13 mouse cellular contexts compared by ENCODE assay signal in the genomic region with DNA sequence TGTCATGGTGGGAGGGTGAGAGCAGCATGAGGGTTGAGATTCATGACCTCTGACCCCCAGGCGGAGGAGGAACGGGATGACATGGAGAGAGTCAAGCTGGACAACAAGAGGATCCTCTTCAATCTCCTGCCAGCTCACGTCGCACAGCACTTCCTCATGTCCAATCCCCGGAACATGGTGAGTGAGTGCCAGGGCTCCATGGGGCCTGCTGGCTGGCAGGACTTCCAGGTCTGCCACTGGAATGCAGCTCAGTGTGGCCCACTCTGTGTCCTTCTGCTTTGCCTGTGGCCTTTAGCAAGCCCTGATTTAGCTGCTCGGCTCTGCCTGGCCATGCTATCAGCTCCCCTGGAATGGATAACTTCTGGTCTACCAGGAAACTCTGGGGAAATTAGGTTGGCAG. TPM values are rescaled to one million over a fixed set of nuclear protein-coding genes. Genes with fewer than 3 reads are reported as not detected.
A peak's percentile ranks its signal among the peaks of the same experiment; 100 is the strongest.
DNase-seq lines count a peak whose midpoint lies in the region; ATAC-seq lines count a peak whose summit lies in the region.
"Had no signal": no experiment of that assay in that cellular context is flagged by ENCODE, and none has a peak within 500 bp of the region (broad histone marks: within the 10 kb centered on the region; RNA-seq: fewer than 3 reads in every experiment).

No protein-coding gene starts in this region.

- 47% methylated on average over 6 of the region's 6 CpGs for WGBS in heart, embryonic 15.5 days
- 70% methylated on average over 6 of the region's 6 CpGs for WGBS in intestine, embryonic 16.5 days
- 52% methylated on average over 6 of the region's 6 CpGs for WGBS in stomach, embryonic 16.5 days

- H3K27me3 ChIP-seq in heart, embryonic 15.5 days, result no peaks in the 10 kb centered on the region
- H3K27me3 ChIP-seq in intestine, embryonic 16.5 days (replicated peaks; ENCODE audit: control insufficient read depth, insufficient read depth, low read length), result no peaks in the 10 kb centered on the region
- H3K27me3 ChIP-seq in stomach, embryonic 16.5 days (ENCODE audit: control insufficient read depth, insufficient read depth, low read length), result no peaks in the 10 kb centered on the region

- no peak overlapping the region for H3K9ac ChIP-seq in heart, embryonic 15.5 days
- no peak overlapping the region for H3K9ac ChIP-seq in intestine, embryonic 16.5 days (ENCODE audit: low read depth, low read length)
- H3K9ac ChIP-seq in stomach, embryonic 16.5 days (ENCODE audit: low read length), result peak overlapping the region; percentile 6; the same call in 1 of the 2 replicates

- H3K4me3 ChIP-seq in heart, embryonic 15.5 days, result no peak overlapping the region
- no peak overlapping the region for H3K4me3 ChIP-seq in intestine, embryonic 16.5 days (ENCODE audit: low read length)
- H3K4me3 ChIP-seq in stomach, embryonic 16.5 days (replicated peaks; ENCODE audit: low read length), result no peak overlapping the region

- H3K4me2 ChIP-seq in heart, embryonic 15.5 days, result no peak overlapping the region
- H3K4me2 ChIP-seq in intestine, embryonic 16.5 days (ENCODE audit: low read depth, low read length), result no peak overlapping the region
- no peak overlapping the region for H3K4me2 ChIP-seq in stomach, embryonic 16.5 days (ENCODE audit: low read depth, low read length)

- peaks cover 11% of the 10 kb centered on the region for H3K4me1 ChIP-seq in heart, embryonic 15.5 days (replicated peaks)
- peaks cover 12% of the 10 kb centered on the region for H3K4me1 ChIP-seq in intestine, embryonic 16.5 days (ENCODE audit: control insufficient read depth, insufficient read depth, low read length)
- peaks cover 13% of the 10 kb centered on the region for H3K4me1 ChIP-seq in stomach, embryonic 16.5 days (ENCODE audit: control insufficient read depth, insufficient read depth, low read length)

- ATAC-seq in heart, embryonic 15.5 days (replicated peaks; ENCODE audit: insufficient number of reproducible peaks, insufficient read depth, low FRiP score, low read depth), result peak; percentile 19; the same call in 1 of the 2 replicates
- peak; percentile 44; the same call in 1 of the 2 replicates for ATAC-seq in intestine, embryonic 16.5 days
- no peak; the same call in 1 of the 2 replicates for ATAC-seq in stomach, embryonic 16.5 days (ENCODE audit: insufficient read depth, low FRiP score)
- no peak for ATAC-seq in frontal cortex, adult (ENCODE audit: low TSS enrichment)
- no peak for ATAC-seq in erythroblast, adult 5-6 weeks (replicated peaks; ENCODE audit: low FRiP score, poor library complexity, severe bottlenecking)

- no peak for DNase-seq in heart, adult 9 months (ENCODE audit: low spot score in 2 of 2)
- DNase-seq in lung, postnatal 10 days, result peak; percentile 18
- DNase-seq in lung, postnatal 36 days, result no peak
- DNase-seq: layer of hippocampus, adult 9-11 months; right cerebral cortex, postnatal 25 days had no signal

- peak overlapping the region; percentile 49 for H3K27ac ChIP-seq in heart, embryonic 15.5 days
- peak overlapping the region; percentile 78 for H3K27ac ChIP-seq in intestine, embryonic 16.5 days (ENCODE audit: low read length)
- peak overlapping the region; percentile 87 for H3K27ac ChIP-seq in stomach, embryonic 16.5 days (ENCODE audit: low read length)

- no peaks in the 10 kb centered on the region for H3K9me3 ChIP-seq in heart, embryonic 15.5 days (replicated peaks)
- H3K9me3 ChIP-seq in intestine, embryonic 16.5 days (ENCODE audit: control insufficient read depth, low read length), result no peaks in the 10 kb centered on the region
- H3K9me3 ChIP-seq in stomach, embryonic 16.5 days (replicated peaks; ENCODE audit: control insufficient read depth, low read length), result no peaks in the 10 kb centered on the region

- H3K36me3 ChIP-seq in heart, embryonic 15.5 days, result no peaks in the 10 kb centered on the region
- no peaks in the 10 kb centered on the region for H3K36me3 ChIP-seq in intestine, embryonic 16.5 days (ENCODE audit: control insufficient read depth, insufficient read depth, low read length)
- H3K36me3 ChIP-seq in stomach, embryonic 16.5 days (ENCODE audit: control insufficient read depth, insufficient read depth, low read length), result no peaks in the 10 kb centered on the region

RNA-seq across cellular contexts. Expression of gene Gm11985, which starts 28.2 kb away (rescaled TPM):
- polyA plus RNA-seq in heart, embryonic 15.5 days (2015; fragmentation: Nextera tagmentation; extraction: Ambion mirVana), result not detected in 2 replicates
- polyA plus RNA-seq in intestine, embryonic 16.5 days (2015; fragmentation: Nextera tagmentation; extraction: Ambion mirVana), result not detected in 2 replicates
- polyA plus RNA-seq in stomach, embryonic 16.5 days (2015; fragmentation: Nextera tagmentation; extraction: Ambion mirVana), result not detected in 2 replicates
- total RNA-seq in erythroblast, adult 5-6 weeks (2015; ENCODE audit: low replicate concordance), result not detected in 2 replicates
- not detected in 2 replicates for total RNA-seq in erythroblast, adult 5-6 weeks (2017; ENCODE audit: low replicate concordance)
- total RNA-seq: monocyte, adult 5-6 weeks had no signal
- polyA plus RNA-seq: embryonic facial prominence, embryonic 11.5 days; gonadal fat pad, adult 2 months had no signal

RNA-seq across cellular contexts. Expression of gene Igfbp1, which starts 37.4 kb away (rescaled TPM):
- 0.34 and 1.2 TPM in 2 replicates for polyA plus RNA-seq in heart, embryonic 15.5 days (2015; fragmentation: Nextera tagmentation; extraction: Ambion mirVana)
- 3.3 and 6.4 TPM in 2 replicates for polyA plus RNA-seq in intestine, embryonic 16.5 days (2015; fragmentation: Nextera tagmentation; extraction: Ambion mirVana)
- 5.8 and 8.5 TPM in 2 replicates for polyA plus RNA-seq in stomach, embryonic 16.5 days (2015; fragmentation: Nextera tagmentation; extraction: Ambion mirVana)
- not detected in 2 replicates for total RNA-seq in erythroblast, adult 5-6 weeks (2015; ENCODE audit: low replicate concordance)
- total RNA-seq in erythroblast, adult 5-6 weeks (2017; ENCODE audit: low replicate concordance), result not detected in 2 replicates
- total RNA-seq: monocyte, adult 5-6 weeks had no signal

RNA-seq across cellular contexts. Expression of gene Igfbp3, which starts 53.6 kb away (rescaled TPM):
- polyA plus RNA-seq in heart, embryonic 15.5 days (2015; fragmentation: Nextera tagmentation; extraction: Ambion mirVana), result 37.8 and 42.0 TPM in 2 replicates
- 24.0 and 39.8 TPM in 2 replicates for polyA plus RNA-seq in intestine, embryonic 16.5 days (2015; fragmentation: Nextera tagmentation; extraction: Ambion mirVana)
- polyA plus RNA-seq in stomach, embryonic 16.5 days (2015; fragmentation: Nextera tagmentation; extraction: Ambion mirVana), result 41.4 and 50.8 TPM in 2 replicates
- 0.42 TPM in 1 of 2 replicates, not detected in the other for total RNA-seq in erythroblast, adult 5-6 weeks (2015; ENCODE audit: low replicate concordance)
- not detected in 2 replicates for total RNA-seq in erythroblast, adult 5-6 weeks (2017; ENCODE audit: low replicate concordance)
- total RNA-seq: monocyte, adult 5-6 weeks had no signal

Comparison
In these comparisons a context has a peak if more than half of its experiments do, and no peak if none do; other contexts are left out.
1. ATAC-seq: peak in heart, embryonic 15.5 days (single experiment) and intestine, embryonic 16.5 days (single experiment); none in stomach, embryonic 16.5 days (single experiment), frontal cortex, adult (single experiment) and erythroblast, adult 5-6 weeks (single experiment).
2. Peak in every context shown above with its lines, with median percentiles within 50 percentile points of each other: H3K27ac ChIP-seq.